Mouse (Mus musculus) myocyte (in vitro differentiated cells): Measurements from ENCODE around the gene Tex21. TPM values are rescaled to one million over a fixed set of nuclear protein-coding genes. Genes with fewer than 3 reads are reported as not detected.

ENCODE experiments used
- H3K27me3 ChIP-seq: one replicate; pipeline ENCODE4 v1.6.1; 2011; ENCODE audit not compliant: control insufficient read depth, insufficient read depth, insufficient read length
- H3K36me3 ChIP-seq: one replicate; pipeline ENCODE4 v1.6.1; 2011; ENCODE audit not compliant: control insufficient read depth, insufficient read depth
- H3K4me2 ChIP-seq: one replicate; pipeline ENCODE4 v1.6.1; 2011; ENCODE audit warnings: low read depth, control low read depth
- H3K4me3 ChIP-seq: one replicate; pipeline ENCODE4 v1.5.1; 2011; ENCODE audit warnings: mild to moderate bottlenecking, control low read depth, moderate library complexity
- H3K79me2 ChIP-seq: one replicate; pipeline ENCODE4 v1.6.1; 2011; ENCODE audit not compliant: control insufficient read depth, insufficient read depth
- H3ac ChIP-seq: one replicate; pipeline ENCODE4 v1.6.1; 2011; ENCODE audit not compliant: control insufficient read depth, insufficient read length
- CEBPB ChIP-seq: IDR thresholded peaks from 2 replicates; pipeline ENCODE4 v1.6.1; 2011; ENCODE audit warnings: mild to moderate bottlenecking, moderate library complexity; ENCODE audit not compliant: poor library complexity, insufficient read depth, severe bottlenecking
- E2F4 ChIP-seq: IDR thresholded peaks from one replicate; pipeline ENCODE4 v1.6.1; 2011; ENCODE audit warnings: mild to moderate bottlenecking, control low read depth, moderate library complexity; ENCODE audit not compliant: insufficient read depth
- MAX ChIP-seq: IDR thresholded peaks from one replicate; pipeline ENCODE4 v1.6.1; 2011; ENCODE audit warnings: low read depth, mild to moderate bottlenecking, control low read depth
- MYOD1 ChIP-seq, 3 experiments: IDR thresholded peaks; one replicate each; pipeline ENCODE4 v1.6.1; 2011; ENCODE audit warnings: control low read depth in 2 of 3, low read depth in 2 of 3, mild to moderate bottlenecking in 2 of 3, moderate library complexity in 1 of 3; ENCODE audit not compliant: insufficient read length in 2 of 3, control insufficient read depth in 1 of 3
- MYOG ChIP-seq, 3 experiments: IDR thresholded peaks; one replicate each; pipeline ENCODE4 v1.6.1; 2011; ENCODE audit warnings: control low read depth in 2 of 3, low read depth in 2 of 3, mild to moderate bottlenecking in 2 of 3; ENCODE audit not compliant: insufficient read length in 2 of 3, control insufficient read depth in 1 of 3, insufficient read depth in 1 of 3
- POLR2A ChIP-seq: IDR thresholded peaks from one replicate; pipeline ENCODE4 v1.6.1; 2011; ENCODE audit warnings: low read depth, mild to moderate bottlenecking, control low read depth, moderate library complexity; ENCODE audit not compliant: insufficient read length
- POLR2AphosphoS2 ChIP-seq: IDR thresholded peaks from one replicate; pipeline ENCODE4 v1.6.1; 2011; ENCODE audit warnings: low read depth, control low read depth; ENCODE audit not compliant: insufficient read length
- REST ChIP-seq: IDR thresholded peaks from one replicate; pipeline ENCODE4 v1.6.1; 2011; ENCODE audit warnings: mild to moderate bottlenecking, control low read depth, moderate library complexity; ENCODE audit not compliant: insufficient read depth, insufficient read length
- SRF ChIP-seq: IDR thresholded peaks from one replicate; pipeline ENCODE4 v1.6.1; 2011; ENCODE audit warnings: low read depth; ENCODE audit not compliant: control insufficient read depth, insufficient read length
- TCF12 ChIP-seq: IDR thresholded peaks from one replicate; pipeline ENCODE4 v1.6.1; 2011; ENCODE audit warnings: mild to moderate bottlenecking, control low read depth; ENCODE audit not compliant: poor library complexity, insufficient read depth, severe bottlenecking
- TCF3 ChIP-seq: IDR thresholded peaks from one replicate; pipeline ENCODE4 v1.6.1; 2011; ENCODE audit warnings: low read depth, control low read depth; ENCODE audit not compliant: insufficient read length
- USF1 ChIP-seq: IDR thresholded peaks from one replicate; pipeline ENCODE4 v1.6.1; 2011; ENCODE audit warnings: low read depth, mild to moderate bottlenecking, control low read depth, moderate library complexity
- polyA plus RNA-seq: library from polyadenylated mRNA; unstranded; fragments of >200 nt; fragmentation: generic; extraction: Trizol; gene quantifications from one replicate; pipeline ENCODE4 v1.2.1, GENCODE M21; 2012; ENCODE audit warnings: missing spikeins

The Tex21 gene
- polyA plus RNA-seq, 1 experiment = not detected

DNA sequence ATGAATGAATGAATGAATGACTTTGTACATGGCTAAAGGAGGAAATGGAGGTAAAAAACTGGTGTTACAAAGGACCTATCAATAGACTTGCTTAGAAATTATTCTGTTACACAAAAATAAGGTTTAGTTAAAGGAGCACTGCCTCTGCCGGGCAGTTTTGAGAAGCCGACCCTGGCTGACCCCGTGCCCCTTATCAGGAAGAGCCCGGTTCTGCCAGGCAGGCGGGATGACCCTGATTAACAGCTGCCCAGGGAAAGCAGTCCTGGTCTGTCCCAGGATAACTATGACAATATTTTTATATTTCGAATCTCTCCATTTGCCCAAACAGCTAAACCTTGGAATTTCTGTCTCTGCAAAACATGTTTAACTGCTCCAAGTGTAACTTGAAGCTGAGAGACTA is 62.3 kb downstream of the Tex21 start:
- no peak overlapping the region for H3K4me3 ChIP-seq
- H3K36me3 ChIP-seq = no peaks in the 10 kb centered on the region
- H3K79me2 ChIP-seq = no peaks in the 10 kb centered on the region
- no peaks in the 10 kb centered on the region for H3K27me3 ChIP-seq
- TF ChIP-seq POLR2AphosphoS2 (no peak), TCF3 (no peak), MAX (no peak), REST (no peak), MYOG (IDR thresholded peaks at IDR 0.05; ENCODE audit: control insufficient read depth in 1 of 3, insufficient read depth in 1 of 3, insufficient read length in 2 of 3, low read depth in 2 of 3) (no peak), USF1 (no peak), SRF (no peak), POLR2A (no peak), E2F4 (no peak), MYOD1 (IDR thresholded peaks at IDR 0.05; ENCODE audit: control insufficient read depth in 1 of 3, insufficient read length in 2 of 3, low read depth in 2 of 3) (no peak)
- no peak overlapping the region for H3ac ChIP-seq
- H3K4me2 ChIP-seq = no peak overlapping the region

DNA sequence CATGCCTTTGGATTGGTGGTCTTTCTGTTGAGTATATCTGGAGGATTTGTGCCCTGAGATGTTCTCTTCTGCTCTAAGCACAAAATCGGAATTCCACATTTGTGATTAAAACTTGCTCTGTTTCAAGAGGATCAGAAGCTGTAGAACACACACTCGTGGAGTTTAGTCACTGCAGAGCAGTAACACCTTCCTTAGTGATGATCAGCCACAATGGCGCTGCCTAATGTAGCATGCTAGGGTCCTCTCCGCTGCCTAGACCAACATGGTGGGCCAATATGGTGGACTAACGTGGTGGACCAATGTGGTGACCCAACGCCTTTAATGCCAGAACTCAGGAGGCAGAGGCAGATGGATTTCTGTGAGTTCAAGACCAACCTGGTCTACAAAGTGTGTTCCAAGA is 63.7 kb downstream of the Tex21 start:
- no peaks in the 10 kb centered on the region for H3K27me3 ChIP-seq
- no peaks in the 10 kb centered on the region for H3K79me2 ChIP-seq
- no peaks in the 10 kb centered on the region for H3K36me3 ChIP-seq
- H3K4me2 ChIP-seq = no peak overlapping the region
- no peak overlapping the region for H3K4me3 ChIP-seq
- H3ac ChIP-seq = no peak overlapping the region
- no peak for TF ChIP-seq POLR2AphosphoS2
- no peak for TF ChIP-seq MAX
- no peak for TF ChIP-seq USF1
- TF ChIP-seq MYOG (IDR thresholded peaks at IDR 0.05; ENCODE audit: control insufficient read depth in 1 of 3, insufficient read depth in 1 of 3, insufficient read length in 2 of 3, low read depth in 2 of 3) = no peak
- TF ChIP-seq TCF12 = no peak
- no peak for TF ChIP-seq SRF
- no peak for TF ChIP-seq E2F4

DNA sequence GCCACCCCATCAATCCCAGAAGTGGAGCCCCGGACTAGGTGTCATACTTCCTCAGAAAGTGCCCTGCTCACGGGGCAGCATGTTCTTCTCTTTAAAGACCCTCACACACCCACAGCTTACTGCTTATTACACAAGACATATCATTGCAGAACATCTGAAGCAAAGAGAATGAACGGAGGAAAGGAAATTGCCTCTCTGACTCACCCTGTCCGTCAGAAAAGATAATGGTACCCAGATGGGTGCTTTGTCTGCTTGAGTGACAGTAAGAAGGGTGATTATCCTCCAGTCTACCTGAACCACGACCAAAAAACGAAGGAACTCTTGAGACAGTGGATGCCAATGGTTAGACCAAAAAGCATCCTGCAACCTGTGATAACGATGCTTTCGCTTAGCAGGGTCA is 65.1 kb downstream of the Tex21 start:
- TF ChIP-seq USF1 = no peak
- no peak for TF ChIP-seq MYOG (IDR thresholded peaks at IDR 0.05; ENCODE audit: control insufficient read depth in 1 of 3, insufficient read depth in 1 of 3, insufficient read length in 2 of 3, low read depth in 2 of 3)
- TF ChIP-seq SRF = no peak
- TF ChIP-seq REST = no peak
- TF ChIP-seq POLR2AphosphoS2 = no peak
- TF ChIP-seq CEBPB = no peak
- TF ChIP-seq POLR2A = no peak
- no peak for TF ChIP-seq TCF12
- no peak for TF ChIP-seq MYOD1 (IDR thresholded peaks at IDR 0.05; ENCODE audit: control insufficient read depth in 1 of 3, insufficient read length in 2 of 3, low read depth in 2 of 3)
- TF ChIP-seq E2F4 = no peak
- no peaks in the 10 kb centered on the region for H3K36me3 ChIP-seq
- no peak overlapping the region for H3K4me3 ChIP-seq
- H3K27me3 ChIP-seq = no peaks in the 10 kb centered on the region
- H3K79me2 ChIP-seq = no peaks in the 10 kb centered on the region
- H3ac ChIP-seq = no peak overlapping the region
- H3K4me2 ChIP-seq = no peak overlapping the region

DNA sequence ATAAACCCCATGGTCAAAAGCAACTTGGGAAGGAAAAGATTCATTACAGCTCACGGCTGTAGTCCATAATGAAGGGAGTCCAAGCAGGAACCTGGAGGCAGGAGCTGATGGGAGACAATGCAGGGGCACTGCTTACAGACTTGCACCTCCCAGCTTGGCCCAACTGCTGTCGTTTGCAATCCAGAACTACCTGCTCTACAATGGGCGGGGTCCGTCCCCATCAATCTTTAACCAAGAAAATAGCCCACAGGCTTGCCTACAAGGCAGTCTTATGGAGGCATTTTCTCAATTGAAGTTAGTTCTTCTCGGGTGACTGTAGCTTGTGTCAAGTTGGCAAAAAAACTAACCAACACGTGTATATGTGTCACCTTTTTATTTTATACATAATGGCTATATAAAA is 66.1 kb downstream of the Tex21 start:
- no peaks in the 10 kb centered on the region for H3K36me3 ChIP-seq
- H3ac ChIP-seq = no peak overlapping the region
- H3K27me3 ChIP-seq = no peaks in the 10 kb centered on the region
- TF ChIP-seq TCF3 (no peak), TCF12 (no peak), MYOG (IDR thresholded peaks at IDR 0.05; ENCODE audit: control insufficient read depth in 1 of 3, insufficient read depth in 1 of 3, insufficient read length in 2 of 3, low read depth in 2 of 3) (no peak), POLR2A (no peak), REST (no peak), POLR2AphosphoS2 (no peak), CEBPB (no peak), USF1 (no peak), MYOD1 (IDR thresholded peaks at IDR 0.05; ENCODE audit: control insufficient read depth in 1 of 3, insufficient read length in 2 of 3, low read depth in 2 of 3) (no peak), MAX (no peak), SRF (no peak), E2F4 (no peak)
- no peak overlapping the region for H3K4me3 ChIP-seq
- H3K4me2 ChIP-seq = no peak overlapping the region
- no peaks in the 10 kb centered on the region for H3K79me2 ChIP-seq

DNA sequence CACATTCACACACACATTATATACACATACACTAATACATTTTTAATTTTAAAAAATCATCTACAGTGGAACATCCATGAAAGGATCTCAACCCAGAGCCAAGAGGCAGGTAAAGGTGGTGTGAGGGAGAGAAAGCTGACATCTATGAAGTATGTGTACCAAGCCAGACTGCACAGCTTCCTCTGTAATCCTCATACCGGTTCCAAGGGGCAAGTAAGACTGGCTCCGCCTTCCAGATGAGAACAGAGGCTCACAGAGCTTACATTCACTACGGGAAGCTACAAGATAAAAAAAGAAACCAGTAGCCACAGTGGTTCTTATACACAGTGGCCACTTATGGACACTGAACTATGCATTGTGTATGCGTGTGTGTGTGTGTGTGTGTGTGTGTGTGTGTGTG is 67.0 kb downstream of the Tex21 start:
- Histone ChIP-seq H3K4me2 (no peak overlapping the region), H3K27me3 (no peaks in the 10 kb centered on the region), H3K79me2 (no peaks in the 10 kb centered on the region), H3K4me3 (no peak overlapping the region), H3K36me3 (no peaks in the 10 kb centered on the region), H3ac (no peak overlapping the region)
- TF ChIP-seq MYOG (IDR thresholded peaks at IDR 0.05; ENCODE audit: control insufficient read depth in 1 of 3, insufficient read depth in 1 of 3, insufficient read length in 2 of 3, low read depth in 2 of 3) (no peak), POLR2A (no peak), E2F4 (no peak), TCF12 (no peak), SRF (no peak), REST (no peak), TCF3 (no peak), USF1 (no peak), POLR2AphosphoS2 (no peak), MAX (no peak), CEBPB (no peak), MYOD1 (IDR thresholded peaks at IDR 0.05; ENCODE audit: control insufficient read depth in 1 of 3, insufficient read length in 2 of 3, low read depth in 2 of 3) (no peak)
